Mouse (Mus musculus): ENCODE results near the gene Pigv. TPM values are rescaled to one million over a fixed set of nuclear protein-coding genes. Genes with fewer than 3 reads are reported as not detected.

The Pigv gene
- polyA plus RNA-seq, 1 experiment from 2014 or later: 17.6 TPM

DNA sequence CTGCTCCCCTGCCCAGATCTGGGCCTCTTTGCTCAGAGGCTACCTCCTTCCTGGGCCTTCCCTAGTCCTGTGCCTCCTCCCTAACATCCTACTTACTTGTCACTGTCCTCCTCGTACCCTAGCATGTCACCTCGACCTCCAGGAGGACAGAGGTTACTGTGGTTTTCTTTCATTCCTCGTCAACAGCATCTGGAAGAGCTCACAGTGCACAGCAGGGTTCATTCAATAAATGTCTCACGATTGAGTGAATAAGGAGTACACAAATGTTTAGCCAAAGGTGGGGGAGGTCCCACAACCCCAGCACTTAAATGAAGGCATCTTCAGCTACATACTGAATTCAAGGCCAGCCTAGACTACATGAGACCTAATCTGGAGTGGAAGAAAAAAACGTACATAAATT lies 46.2 kb downstream of the Pigv start:
- H3K9ac ChIP-seq: no peak overlapping the region
- no peak for ATAC-seq (ENCODE audit: insufficient number of reproducible peaks, low FRiP score, low TSS enrichment, low read depth)
- peaks cover 6% of the 10 kb centered on the region for H3K4me1 ChIP-seq
- H3K27me3 ChIP-seq: no peaks in the 10 kb centered on the region
- H3K36me3 ChIP-seq: peaks cover 40% of the 10 kb centered on the region
- H3K9me3 ChIP-seq (replicated peaks): no peaks in the 10 kb centered on the region
- H3K27ac ChIP-seq (replicated peaks): peak overlapping the region; percentile 48; the same call in 1 of the 2 replicates
- no peak overlapping the region for H3K4me2 ChIP-seq (replicated peaks)
- no peak overlapping the region for H3K4me3 ChIP-seq (replicated peaks)
- 53% methylated on average over 5 of the region's 5 CpGs for WGBS

DNA sequence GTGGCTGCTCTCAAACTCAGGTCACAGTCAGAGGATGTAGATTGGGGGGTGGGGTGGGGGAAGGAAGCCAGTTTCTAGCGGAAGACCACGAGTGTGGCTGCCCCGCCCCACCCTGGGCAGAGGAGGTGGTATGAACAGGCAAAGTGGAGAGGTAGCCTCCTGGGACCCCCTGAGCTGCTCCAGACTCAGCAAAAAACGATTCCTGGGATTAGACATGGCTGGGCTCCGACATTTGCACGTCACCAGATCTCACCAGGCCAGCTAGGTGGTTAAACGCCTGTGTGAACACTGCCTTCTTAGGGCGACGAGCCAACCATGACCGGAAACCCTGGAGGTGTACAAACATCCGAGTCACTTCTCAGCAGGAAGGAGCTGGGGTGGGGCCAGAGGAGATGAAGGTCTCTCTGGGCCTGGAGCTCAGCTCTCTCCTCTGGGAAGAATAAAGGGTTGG lies 46.8 kb downstream of the Pigv start:
- Histone ChIP-seq H3K27me3 (no peaks in the 10 kb centered on the region), H3K4me3 (replicated peaks) (no peak overlapping the region), H3K27ac (replicated peaks) (0 out of 2 replicates have a peak overlapping the region, but pooled peaks have one; percentile 11), H3K36me3 (peaks cover 45% of the 10 kb centered on the region), H3K9me3 (replicated peaks) (no peaks in the 10 kb centered on the region), H3K4me1 (0 out of 2 replicates have a peak, but pooled peaks cover under 1% of the 10 kb centered on the region), H3K4me2 (replicated peaks) (no peak overlapping the region), H3K9ac (no peak overlapping the region)
- no peak for ATAC-seq (ENCODE audit: insufficient number of reproducible peaks, low FRiP score, low TSS enrichment, low read depth)
- 51% methylated on average over 11 of the region's 11 CpGs for WGBS

DNA sequence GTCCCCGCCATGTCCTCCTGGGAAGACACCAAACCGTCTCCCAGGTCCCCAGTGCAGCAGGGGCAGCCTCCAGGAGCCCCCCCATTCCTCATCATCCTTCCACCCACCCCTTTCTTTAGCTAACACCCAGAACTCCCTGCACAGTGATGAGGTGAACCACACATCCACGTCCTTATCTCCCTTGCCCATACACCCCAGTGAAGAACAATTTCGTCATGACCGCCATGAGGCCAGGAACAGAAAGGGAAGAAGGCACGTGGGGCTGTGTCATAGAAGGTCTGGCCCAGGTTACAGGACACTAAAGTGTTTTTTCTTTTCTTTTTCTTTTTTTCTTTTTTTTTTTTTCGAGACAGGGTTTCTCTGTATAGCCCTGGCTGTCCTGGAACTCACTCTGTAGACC lies 47.6 kb downstream of the Pigv start:
- no peak overlapping the region for H3K4me3 ChIP-seq (replicated peaks)
- no peak overlapping the region for H3K4me2 ChIP-seq (replicated peaks)
- no peaks in the 10 kb centered on the region for H3K9me3 ChIP-seq (replicated peaks)
- H3K36me3 ChIP-seq: peaks cover 48% of the 10 kb centered on the region
- H3K4me1 ChIP-seq: no peaks in the 10 kb centered on the region
- no peak overlapping the region for H3K9ac ChIP-seq
- H3K27ac ChIP-seq (replicated peaks): no peak overlapping the region
- H3K27me3 ChIP-seq: no peaks in the 10 kb centered on the region
- no peak for ATAC-seq (ENCODE audit: insufficient number of reproducible peaks, low FRiP score, low TSS enrichment, low read depth)
- 86% methylated on average over 7 of the region's 7 CpGs for WGBS

DNA sequence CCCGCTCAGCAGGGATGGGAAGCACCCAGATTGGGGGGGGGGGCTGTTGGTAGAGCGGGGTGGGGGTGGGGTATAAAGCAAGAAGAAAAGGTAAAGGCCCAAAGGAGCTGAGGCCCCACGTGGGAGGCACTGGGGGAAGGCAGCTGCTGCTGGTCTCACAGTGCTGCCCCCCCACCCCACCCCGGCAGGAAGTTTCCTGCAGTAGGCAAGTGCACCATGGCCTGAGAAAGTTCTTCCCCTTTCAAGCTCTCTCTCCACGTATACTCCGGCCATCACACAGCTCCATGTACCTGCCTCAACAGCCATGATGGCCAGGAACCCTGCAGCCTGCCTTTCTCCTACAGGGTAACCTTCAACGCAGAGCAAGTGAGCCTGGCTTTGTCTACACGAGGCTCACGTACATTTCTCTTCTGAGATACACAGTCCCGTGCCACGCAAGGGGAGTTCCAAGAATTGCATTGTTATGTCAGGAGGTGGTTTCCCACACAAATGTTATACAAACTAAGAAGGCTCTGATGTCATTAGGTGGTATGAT lies 50.2 kb downstream of the Pigv start:
- Histone ChIP-seq H3K4me3 (replicated peaks) (no peak overlapping the region), H3K27ac (replicated peaks) (no peak overlapping the region), H3K4me1 (no peaks in the 10 kb centered on the region), H3K4me2 (replicated peaks) (no peak overlapping the region), H3K36me3 (peaks cover 59% of the 10 kb centered on the region), H3K9ac (no peak overlapping the region), H3K27me3 (no peaks in the 10 kb centered on the region), H3K9me3 (replicated peaks) (no peaks in the 10 kb centered on the region)
- 82% methylated on average over 11 of the region's 11 CpGs for WGBS
- no peak for ATAC-seq (ENCODE audit: insufficient number of reproducible peaks, low FRiP score, low TSS enrichment, low read depth)

DNA sequence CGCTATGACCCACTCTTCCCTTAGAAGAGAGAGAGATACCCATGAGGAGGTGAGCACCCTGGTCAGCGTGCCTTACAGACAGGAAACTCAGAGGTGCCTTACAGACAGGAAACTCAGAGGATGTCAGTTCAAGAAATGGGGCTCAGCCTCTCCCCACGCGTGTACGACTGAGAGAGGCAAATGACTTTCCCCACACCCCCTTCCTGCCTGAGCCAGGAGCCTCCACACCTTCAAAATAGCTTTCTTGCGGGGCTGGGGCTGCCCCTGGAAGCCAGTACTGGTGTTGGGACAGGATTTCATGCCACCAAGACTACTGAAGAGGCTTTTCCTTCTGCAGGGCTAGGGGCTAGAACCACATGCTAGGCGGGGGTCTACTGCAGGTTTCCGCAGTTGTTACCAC lies 51.8 kb downstream of the Pigv start:
- no peak overlapping the region for H3K9ac ChIP-seq
- no peaks in the 10 kb centered on the region for H3K4me1 ChIP-seq
- no peak overlapping the region for H3K4me3 ChIP-seq (replicated peaks)
- peaks cover 47% of the 10 kb centered on the region for H3K36me3 ChIP-seq
- 78% methylated on average over 8 of the region's 8 CpGs for WGBS
- no peak for ATAC-seq (ENCODE audit: insufficient number of reproducible peaks, low FRiP score, low TSS enrichment, low read depth)
- no peaks in the 10 kb centered on the region for H3K9me3 ChIP-seq (replicated peaks)
- H3K27ac ChIP-seq (replicated peaks): no peak overlapping the region
- H3K4me2 ChIP-seq (replicated peaks): no peak overlapping the region
- no peaks in the 10 kb centered on the region for H3K27me3 ChIP-seq

DNA sequence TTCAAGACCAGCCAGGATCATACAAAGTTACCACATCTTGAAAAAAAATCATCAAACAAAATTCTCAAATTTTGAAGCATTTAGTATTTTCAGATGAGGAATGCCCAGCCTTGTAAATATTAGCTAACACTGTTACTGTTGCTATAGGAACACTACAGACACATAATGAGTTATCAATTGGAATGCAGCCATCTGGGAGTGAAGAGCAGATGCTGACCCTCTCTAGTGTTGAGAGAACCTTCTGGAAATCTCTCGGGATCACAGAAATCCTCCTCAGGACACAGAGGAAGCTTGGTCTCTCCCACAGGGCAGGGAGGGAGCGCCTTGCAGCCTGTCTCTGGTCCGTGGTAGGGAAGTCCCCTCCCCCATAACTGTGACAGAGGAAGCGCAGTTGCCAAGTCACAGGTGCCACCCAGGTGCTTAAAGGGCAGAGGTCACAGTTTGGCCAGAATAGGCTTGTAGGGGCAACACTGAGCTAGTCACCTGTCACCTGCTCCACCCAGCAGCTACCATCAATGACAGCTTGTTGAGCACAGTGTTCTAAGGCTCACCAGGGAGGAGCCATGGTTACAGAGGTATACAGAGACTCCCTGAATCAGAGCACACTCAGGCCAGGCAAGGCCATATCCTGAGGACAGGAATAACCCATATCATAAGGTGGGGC lies 52.8 kb downstream of the Pigv start:
- Histone ChIP-seq H3K4me3 (replicated peaks) (no peak overlapping the region), H3K27me3 (no peaks in the 10 kb centered on the region), H3K36me3 (peaks cover 40% of the 10 kb centered on the region), H3K4me1 (no peaks in the 10 kb centered on the region), H3K27ac (replicated peaks) (no peak overlapping the region), H3K9ac (no peak overlapping the region), H3K9me3 (replicated peaks) (no peaks in the 10 kb centered on the region), H3K4me2 (replicated peaks) (no peak overlapping the region)
- no peak for ATAC-seq (ENCODE audit: insufficient number of reproducible peaks, low FRiP score, low TSS enrichment, low read depth)
- 69% methylated on average over 4 of the region's 4 CpGs for WGBS

DNA sequence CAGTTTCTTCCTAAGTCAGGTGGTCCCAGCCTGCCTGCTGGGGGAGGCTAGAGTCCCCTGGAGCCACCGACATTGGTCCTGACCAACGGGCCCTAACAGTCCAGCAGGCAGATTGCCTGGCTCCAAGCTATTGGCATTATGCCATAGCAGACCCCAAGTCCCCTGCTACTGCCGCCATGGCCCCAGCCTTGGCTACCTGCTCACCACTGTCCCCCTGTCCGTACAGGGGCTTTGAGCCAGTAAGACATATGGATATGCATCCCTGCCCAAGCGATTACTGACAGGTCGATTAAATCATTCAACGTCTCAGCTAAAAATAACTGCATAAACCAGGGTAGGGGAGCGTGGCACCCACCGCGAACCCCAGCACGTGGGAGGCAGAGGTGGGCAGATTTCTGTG lies 54.5 kb downstream of the Pigv start:
- H3K4me2 ChIP-seq (replicated peaks): no peak overlapping the region
- peaks cover 44% of the 10 kb centered on the region for H3K36me3 ChIP-seq
- H3K9me3 ChIP-seq (replicated peaks): no peaks in the 10 kb centered on the region
- H3K9ac ChIP-seq: no peak overlapping the region
- no peak overlapping the region for H3K27ac ChIP-seq (replicated peaks)
- no peaks in the 10 kb centered on the region for H3K27me3 ChIP-seq
- H3K4me3 ChIP-seq (replicated peaks): no peak overlapping the region
- no peak for ATAC-seq (ENCODE audit: insufficient number of reproducible peaks, low FRiP score, low TSS enrichment, low read depth)
- no peaks in the 10 kb centered on the region for H3K4me1 ChIP-seq
- 93% methylated on average over 11 of the region's 11 CpGs for WGBS

DNA sequence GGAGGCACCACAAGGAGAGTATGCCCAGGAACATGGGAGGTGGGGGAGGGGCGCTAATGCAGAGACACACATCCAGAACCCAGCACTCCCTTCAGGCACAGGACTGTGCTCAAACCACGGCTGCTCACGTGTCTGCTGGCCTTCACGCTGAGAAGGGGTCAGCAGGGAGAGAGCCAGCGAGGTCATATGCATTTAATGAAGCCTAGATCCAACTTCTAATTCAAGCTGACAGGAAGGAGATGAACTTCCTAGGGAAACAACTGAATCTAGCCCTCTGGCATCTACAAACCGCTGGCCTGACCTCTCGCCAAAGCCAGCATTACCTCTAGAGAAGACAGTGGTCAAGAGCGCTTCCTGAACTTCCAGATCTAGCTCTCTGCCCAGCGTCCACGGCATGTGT lies 57.0 kb downstream of the Pigv start:
- 68% methylated on average over 10 of the region's 10 CpGs for WGBS
- Histone ChIP-seq H3K9me3 (replicated peaks) (no peaks in the 10 kb centered on the region), H3K9ac (no peak overlapping the region), H3K4me1 (no peaks in the 10 kb centered on the region), H3K4me3 (replicated peaks) (no peak overlapping the region), H3K27me3 (no peaks in the 10 kb centered on the region), H3K27ac (replicated peaks) (no peak overlapping the region), H3K4me2 (replicated peaks) (no peak overlapping the region), H3K36me3 (peaks cover 53% of the 10 kb centered on the region)
- no peak for ATAC-seq (ENCODE audit: insufficient number of reproducible peaks, low FRiP score, low TSS enrichment, low read depth)

DNA sequence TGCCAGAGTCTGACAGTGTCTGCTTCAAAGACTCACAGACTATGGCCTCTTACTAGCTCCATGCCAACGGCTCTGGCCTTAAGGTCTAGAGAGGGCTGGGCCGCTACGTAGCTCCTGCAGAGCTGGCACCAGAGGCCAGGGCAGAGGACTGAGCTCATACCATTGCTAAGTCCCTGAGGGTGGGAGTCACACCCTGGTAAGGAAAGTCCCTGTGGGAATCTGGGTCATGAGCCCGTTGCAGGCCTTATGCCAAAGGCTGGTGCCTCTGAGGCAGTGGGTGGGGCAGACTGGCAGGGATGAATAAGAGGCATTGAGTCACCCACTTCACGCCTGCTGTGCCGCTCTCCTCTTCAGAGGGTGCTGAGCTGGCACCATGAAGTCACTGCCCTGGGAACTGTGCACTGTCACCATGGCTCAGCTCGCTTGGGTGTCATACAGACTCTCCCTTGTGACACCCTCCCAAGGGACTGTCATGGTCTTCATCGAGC lies 58.1 kb downstream of the Pigv start:
- Histone ChIP-seq H3K27ac (replicated peaks) (0 out of 2 replicates have a peak overlapping the region, but pooled peaks have one; percentile 44), H3K9me3 (replicated peaks) (no peaks in the 10 kb centered on the region), H3K4me3 (replicated peaks) (no peak overlapping the region), H3K9ac (no peak overlapping the region), H3K4me1 (no peaks in the 10 kb centered on the region), H3K27me3 (no peaks in the 10 kb centered on the region), H3K36me3 (peaks cover 47% of the 10 kb centered on the region), H3K4me2 (replicated peaks) (no peak overlapping the region)
- ATAC-seq (ENCODE audit: insufficient number of reproducible peaks, low FRiP score, low TSS enrichment, low read depth): 0 out of 2 replicates have a peak, but pooled peaks have one; percentile 45
- WGBS: 82% methylated on average over 8 of the region's 8 CpGs

DNA sequence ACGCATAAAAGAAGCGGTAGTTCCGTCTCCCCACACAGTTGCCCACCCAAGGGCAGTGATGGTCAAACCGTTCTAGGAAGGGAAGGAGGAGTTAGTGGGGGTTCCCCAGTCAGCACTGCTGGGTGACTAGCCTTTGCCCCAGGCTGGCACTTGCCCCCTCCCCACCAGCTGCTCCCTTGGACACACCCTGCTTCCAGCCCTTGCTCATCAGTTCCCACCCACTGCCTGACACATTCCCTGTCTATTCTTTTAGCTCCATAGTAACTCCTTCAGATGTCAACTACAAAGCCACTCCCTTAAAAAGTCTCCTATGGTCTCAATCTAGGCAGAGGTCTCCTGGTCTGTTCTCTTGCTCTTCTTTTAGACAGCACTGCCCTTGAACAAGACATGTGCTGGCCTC lies 58.6 kb downstream of the Pigv start:
- H3K9me3 ChIP-seq (replicated peaks): no peaks in the 10 kb centered on the region
- peaks cover 47% of the 10 kb centered on the region for H3K36me3 ChIP-seq

DNA sequence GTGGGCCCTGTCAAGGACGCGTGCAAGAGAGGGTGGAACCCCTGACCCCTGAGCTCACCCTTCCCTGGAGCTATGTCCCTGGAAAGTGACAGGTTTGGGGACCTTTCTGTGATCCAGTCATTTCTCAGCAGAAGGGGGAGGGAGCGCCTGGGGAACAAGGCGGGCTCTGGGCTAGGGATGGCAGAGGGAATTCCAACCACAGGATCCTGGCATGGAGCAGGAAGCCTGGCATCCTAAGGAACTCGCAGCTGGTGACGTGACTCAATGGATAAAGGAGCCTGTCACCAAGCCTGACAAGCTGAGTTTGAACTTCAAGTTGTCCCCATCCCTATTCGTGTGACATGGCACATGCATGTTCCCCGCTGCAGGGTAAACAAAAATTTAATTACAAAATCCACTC lies 59.4 kb downstream of the Pigv start:
- H3K9ac ChIP-seq: no peak overlapping the region
- peaks cover 53% of the 10 kb centered on the region for H3K36me3 ChIP-seq
- H3K4me2 ChIP-seq (replicated peaks): no peak overlapping the region
- H3K27me3 ChIP-seq: no peaks in the 10 kb centered on the region
- H3K4me3 ChIP-seq (replicated peaks): no peak overlapping the region
- H3K27ac ChIP-seq (replicated peaks): no peak overlapping the region
- WGBS: 92% methylated on average over 8 of the region's 8 CpGs
- H3K4me1 ChIP-seq: no peaks in the 10 kb centered on the region
- ATAC-seq (ENCODE audit: insufficient number of reproducible peaks, low FRiP score, low TSS enrichment, low read depth): no peak
- H3K9me3 ChIP-seq (replicated peaks): no peaks in the 10 kb centered on the region

More for the DNA sequence above, 58.6 kb downstream of the Pigv start:
- H3K9ac ChIP-seq: no peak overlapping the region
- 70% methylated on average over 4 of the region's 4 CpGs for WGBS
- no peak overlapping the region for H3K4me3 ChIP-seq (replicated peaks)
- H3K27ac ChIP-seq (replicated peaks): 0 out of 2 replicates have a peak overlapping the region, but pooled peaks have one; percentile 44
- H3K4me2 ChIP-seq (replicated peaks): no peak overlapping the region
- ATAC-seq (ENCODE audit: insufficient number of reproducible peaks, low FRiP score, low TSS enrichment, low read depth): no peak
- no peaks in the 10 kb centered on the region for H3K27me3 ChIP-seq
- no peaks in the 10 kb centered on the region for H3K4me1 ChIP-seq

DNA sequence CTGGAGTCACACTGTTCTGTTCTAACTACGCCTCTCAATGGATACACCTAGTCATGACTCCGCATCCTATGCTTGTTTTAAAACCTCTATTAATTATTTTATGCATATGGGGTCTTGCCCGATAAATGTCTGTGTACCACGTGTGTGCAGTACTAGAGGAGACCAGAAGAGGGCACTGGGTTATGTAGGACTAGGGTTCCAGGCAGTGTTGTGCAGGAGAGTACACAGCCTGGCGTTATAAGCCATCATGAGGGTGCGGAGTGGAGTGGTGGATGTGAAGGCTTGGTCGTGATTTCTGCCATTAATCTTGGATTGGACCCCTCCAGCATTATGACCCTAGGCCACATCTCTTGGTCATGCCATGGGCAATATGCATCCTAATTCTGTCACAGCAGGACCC lies 60.0 kb downstream of the Pigv start:
- Histone ChIP-seq H3K4me3 (replicated peaks) (no peak overlapping the region), H3K9me3 (replicated peaks) (no peaks in the 10 kb centered on the region), H3K36me3 (peaks cover 54% of the 10 kb centered on the region), H3K27ac (replicated peaks) (no peak overlapping the region), H3K4me2 (replicated peaks) (no peak overlapping the region), H3K9ac (no peak overlapping the region), H3K27me3 (no peaks in the 10 kb centered on the region), H3K4me1 (no peaks in the 10 kb centered on the region)
- ATAC-seq (ENCODE audit: insufficient number of reproducible peaks, low FRiP score, low TSS enrichment, low read depth): no peak
- 93% methylated on average over 7 of the region's 7 CpGs for WGBS
